Mouse (Mus musculus): ENCODE measurements around the gene Ccdc180.

Ccdc180 gene

DNA sequence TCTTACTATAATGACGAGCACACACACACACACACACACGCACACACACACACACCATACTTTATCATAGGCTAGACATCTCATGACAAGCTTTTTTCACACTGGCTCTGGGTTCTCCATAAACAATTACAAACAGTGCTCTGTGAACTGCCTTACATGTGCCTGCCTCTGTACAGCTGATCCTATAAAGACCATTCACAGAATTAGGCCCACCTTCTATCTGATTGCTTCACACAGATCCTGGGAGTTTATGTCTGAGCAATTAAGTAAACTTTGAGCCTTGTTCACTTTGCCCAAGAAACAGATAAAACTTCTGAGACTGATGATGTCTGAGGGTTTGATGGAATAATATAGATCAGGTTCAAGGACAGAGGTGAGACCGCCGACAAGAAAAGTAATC is 21.8 kb downstream of the Ccdc180 start:
- no peak for DNase-seq

DNA sequence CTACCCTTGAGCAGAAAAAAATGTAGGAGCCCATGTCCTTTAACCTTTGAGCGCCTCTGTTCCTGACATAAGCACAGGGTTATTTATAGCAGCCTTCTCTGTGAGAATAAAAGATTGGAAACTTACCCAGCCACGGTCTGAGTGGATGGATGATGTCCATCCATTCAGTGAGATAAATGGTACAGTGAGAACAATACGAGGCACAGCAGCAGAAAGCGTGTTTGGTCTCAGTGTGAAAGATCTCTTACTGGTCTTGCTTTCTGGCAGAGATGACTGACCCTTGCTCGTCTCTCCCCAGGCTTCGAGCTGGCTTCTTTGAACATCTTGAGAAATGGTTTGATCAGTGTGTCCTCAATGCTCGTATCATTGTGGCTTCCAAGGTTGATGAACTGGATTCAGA is 27.0 kb downstream of the Ccdc180 start:
- DNase-seq = no peak

DNA sequence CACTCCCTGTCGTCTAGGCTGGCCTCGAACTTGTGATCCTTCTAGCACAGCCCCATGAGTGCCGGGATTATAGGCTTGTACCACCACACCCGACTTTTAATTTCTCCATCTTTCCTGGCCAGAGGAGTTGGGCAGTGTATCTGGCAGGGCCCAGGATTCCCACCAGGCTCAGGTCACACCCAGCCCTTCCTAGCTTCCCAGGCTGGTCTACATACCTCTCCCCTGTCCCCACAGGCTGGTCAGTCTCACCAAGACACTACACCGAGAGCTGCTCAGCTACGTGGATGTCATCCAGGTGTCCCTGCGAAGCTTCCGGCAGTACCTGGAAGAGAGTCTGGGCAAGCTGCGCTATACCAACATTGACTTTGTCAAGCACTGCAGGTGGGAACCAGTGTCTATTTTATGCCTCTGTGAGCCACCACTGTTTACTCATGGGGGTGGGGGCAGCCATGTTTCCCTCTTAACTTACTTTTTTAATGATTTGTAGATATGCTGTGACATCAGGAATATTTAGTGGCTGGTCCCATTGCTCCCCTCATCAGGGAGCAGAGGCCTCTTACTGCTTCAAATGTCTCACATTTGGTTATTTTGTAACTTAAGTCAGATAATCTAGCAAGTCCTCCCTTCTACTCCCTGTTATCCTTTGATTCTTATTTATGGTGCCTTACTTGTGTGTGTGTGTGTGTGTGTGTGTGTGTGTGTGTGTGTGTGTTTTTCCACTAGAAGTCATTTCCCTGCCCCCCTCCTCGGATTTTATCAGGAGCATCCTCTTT is 31.7 kb downstream of the Ccdc180 start:
- no peak for DNase-seq

DNA sequence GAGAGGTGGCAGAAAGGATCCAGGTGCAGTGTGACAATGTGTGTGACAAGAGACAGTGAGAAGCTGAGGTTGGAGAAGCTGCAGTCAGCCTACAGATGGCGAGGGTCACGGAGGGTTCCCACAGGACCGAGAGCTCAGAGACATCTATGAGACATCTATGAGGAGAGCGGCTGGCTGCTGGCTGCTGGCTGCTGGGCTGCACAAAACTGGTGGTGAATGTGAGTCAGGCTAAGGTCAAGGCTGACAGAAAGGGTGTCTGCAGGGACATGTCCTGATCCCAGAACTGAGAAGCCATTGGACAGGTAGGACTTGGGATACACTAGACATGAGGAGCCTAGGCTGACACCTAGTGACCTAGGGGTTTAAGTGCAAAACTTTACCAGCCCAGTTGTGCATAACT is 33.9 kb downstream of the Ccdc180 start:
- DNase-seq = no peak

DNA sequence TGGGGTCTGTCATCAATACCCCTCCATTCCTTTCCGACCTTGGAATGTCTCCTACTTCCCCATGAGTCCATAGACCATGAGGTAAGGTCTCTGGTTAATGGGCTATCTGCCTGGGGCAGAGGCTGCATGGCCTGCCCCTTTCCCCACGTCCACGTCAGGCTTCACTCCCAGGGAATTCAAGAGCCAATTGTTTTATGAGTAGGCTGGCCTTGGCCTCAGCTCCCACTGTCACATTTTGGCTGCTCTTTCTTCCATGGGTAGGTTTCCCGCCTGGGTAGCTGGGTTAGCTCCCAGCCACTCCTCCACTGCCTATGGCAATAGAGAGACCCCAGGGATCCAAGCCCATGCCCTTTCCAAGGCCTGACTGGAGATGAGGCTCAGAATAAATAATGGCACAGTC is 38.5 kb downstream of the Ccdc180 start:
- no peak for DNase-seq

DNA sequence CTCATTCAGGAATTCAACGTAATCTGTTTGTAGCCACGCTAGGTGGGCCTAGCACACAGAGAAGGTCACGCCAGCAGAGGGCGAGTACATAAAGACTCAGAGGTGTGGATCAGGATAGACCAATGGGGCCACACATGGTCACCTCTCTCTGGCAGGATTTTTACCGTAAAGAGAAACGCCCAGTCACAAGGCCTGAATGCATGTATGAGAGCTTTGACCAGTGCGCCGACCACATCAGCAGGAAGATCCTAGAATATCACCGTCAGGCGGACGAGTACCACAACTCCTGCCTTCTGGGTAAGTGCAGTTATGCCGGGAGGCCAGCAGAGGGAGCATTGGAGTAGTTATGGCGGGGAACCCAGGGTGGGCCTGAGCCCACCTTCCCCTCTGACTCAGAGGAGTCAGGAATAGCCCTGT is 51.5 kb downstream of the Ccdc180 start:
- peak; percentile 77 for DNase-seq

DNA sequence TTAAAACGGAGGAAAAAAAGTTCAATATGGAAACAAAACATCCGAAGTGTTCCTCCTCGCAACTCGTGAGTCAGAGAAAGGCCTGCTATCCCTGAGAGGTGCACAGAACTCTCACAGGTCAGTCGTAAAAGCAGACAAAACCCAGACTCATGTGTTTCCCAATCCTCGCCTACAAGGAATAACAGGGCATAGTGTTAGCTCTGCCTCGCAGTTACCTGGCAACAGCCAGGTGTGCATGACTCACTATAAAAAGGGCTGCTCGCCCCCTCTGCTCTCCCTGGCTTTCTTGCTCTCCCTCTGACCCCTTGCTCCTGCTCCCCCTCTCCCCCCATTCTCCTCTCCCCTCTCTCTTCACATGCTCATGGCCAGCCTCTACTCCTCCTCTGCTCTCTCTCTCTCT is 57.6 kb downstream of the Ccdc180 start:
- DNase-seq = no peak

DNA sequence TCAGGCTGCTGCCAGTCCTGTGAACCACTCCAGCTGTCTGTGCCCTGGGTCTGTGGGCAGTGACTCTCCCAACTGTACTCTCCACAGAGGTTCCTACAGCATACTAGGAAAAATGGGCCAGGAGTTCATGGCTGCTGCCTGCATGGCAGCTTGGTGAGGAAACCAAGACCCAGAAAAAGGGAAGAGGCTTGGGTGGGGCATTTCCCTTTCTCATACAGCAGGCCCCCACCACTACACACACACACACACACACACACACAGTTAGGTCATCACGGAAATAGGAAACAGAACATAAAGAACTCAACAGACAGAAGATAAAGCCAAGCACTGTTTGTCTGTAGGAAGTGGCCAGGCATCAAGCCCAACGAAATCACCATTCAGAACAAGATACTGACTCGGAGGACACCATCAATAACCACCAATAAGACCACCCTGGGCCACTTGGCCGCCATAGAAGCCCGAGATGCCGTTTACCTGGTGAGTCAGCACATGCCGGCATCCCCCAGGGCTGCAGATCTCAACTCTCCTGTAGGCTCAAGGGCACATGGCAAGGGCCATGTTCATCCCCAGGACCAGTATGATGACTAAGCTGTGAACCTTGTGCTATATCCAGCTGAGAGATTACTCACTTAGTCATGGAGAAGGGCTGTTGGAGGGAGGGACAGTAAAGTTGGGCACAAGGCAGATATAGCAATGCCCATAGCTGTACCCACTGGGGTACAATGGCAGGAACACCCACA is 59.2 kb downstream of the Ccdc180 start:
- no peak for DNase-seq

DNA sequence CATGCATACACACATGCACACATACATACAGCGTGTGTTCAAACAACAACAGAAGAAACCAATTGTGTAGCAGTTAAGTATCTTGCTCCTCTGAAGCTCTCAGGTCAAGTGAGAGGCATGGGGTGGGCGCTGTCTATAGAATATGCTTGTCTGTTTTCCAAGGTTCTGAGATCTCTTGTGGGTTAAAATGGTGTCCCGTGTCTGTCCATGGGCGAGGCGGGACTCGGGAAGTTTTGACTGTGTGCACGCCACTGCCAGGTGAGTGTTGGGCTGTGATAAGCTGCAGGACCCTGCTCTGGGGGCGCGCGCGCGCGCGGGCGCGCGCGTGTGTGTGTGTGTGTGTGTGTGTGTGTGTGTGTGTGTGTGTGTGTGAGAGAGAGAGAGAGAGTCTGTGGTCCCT is 61.7 kb downstream of the Ccdc180 start:
- DNase-seq = no peak

DNA sequence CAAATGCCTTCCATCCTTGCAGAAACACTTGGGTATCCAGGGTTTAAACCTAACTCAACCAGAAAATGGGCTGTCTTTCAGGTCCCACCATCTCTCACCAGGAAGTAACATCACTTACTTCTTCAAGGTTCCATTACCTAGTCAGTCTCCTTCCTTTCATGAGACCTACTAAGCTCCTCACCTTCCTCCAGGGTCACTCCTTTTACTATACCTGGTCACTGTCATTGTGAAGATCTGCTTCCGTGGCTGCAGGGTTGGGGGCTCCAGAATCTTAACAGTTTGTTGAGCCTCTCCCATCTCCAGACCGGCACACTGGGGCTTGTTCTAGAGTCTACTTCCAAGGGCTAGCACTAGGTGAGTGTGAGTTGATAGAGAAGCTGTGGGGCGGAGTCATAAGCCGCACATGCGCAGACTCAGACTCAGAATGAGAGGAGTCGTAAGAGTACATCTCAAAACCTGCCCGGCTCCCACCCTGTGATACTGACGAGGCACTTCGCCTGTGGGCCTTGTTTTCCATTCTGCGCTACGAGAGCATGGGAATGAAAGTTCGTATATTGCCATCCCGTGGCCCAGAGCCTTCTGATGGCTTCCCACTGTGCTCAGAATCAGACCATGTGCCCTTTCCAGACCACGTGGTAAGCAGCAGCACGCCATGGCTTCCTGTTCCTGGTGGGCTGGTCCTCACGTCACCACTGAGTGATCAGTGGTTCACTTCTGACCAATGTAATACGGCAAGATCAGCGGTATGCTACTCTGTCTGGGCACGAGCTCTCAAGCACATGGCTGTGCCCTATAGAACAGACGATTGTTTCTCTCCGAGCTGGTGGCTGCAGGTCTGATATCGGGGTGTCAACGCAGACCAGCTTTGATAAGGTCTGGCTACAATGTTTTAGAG is 63.2 kb downstream of the Ccdc180 start:
- no peak for DNase-seq

DNA sequence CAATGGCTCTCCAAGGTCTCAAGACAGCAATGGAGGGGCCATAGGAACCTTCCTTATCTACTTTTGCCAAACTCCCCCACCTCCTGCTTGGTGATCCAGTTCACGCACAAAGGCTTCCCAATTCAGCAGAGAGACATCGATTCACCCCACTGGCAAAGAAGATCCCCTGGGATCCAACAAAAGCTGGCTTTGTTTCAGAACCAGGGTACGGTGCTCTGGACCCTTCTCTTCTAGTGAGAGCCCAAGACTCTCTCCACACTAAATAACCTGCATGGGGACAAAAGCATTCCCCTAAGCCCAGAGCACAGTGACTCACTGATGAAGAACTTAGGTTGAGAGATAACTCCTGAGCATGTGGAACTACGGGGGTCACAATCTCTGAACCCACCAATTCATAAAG is 65.1 kb downstream of the Ccdc180 start:
- no peak for DNase-seq

DNA sequence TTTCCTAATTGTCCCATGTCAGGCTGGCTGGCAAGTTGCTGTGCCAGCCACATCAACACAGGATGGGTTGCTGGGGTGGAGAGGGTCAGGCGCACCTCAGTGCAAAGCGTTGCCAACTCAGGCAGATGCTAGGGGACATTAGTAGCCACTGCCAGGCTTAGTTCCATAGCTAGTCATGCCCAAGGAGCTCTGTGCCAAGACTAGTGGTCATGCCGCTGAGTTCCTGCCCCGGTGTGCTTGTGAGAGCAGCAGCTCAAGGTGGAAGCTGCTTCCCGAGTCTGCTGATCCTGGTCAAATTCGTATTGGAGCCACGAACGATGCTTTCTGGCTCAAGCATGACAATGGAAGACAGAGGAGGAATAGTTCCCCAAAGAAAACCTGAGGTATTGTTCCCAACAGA is 66.0 kb downstream of the Ccdc180 start:
- no peak for DNase-seq

DNA sequence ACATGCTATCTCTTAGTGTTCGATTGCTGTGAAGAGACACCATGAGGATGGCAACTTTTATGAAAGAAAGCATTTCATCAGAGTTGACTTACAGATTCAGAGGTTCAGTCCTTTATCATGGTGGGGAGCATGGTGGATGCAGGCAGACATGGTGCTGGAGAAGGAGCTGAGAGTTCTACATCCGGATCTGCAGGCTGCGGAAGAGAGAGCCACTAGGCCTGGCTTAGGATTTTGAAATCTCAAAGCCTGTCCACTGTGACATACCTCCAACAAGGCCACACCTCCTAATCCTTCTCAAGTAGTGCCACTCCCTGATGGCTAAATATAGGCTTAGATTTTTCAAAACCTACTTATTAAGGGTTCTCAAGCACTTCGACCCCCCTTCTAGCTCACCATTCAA is 66.6 kb downstream of the Ccdc180 start:
- no peak for DNase-seq

DNA sequence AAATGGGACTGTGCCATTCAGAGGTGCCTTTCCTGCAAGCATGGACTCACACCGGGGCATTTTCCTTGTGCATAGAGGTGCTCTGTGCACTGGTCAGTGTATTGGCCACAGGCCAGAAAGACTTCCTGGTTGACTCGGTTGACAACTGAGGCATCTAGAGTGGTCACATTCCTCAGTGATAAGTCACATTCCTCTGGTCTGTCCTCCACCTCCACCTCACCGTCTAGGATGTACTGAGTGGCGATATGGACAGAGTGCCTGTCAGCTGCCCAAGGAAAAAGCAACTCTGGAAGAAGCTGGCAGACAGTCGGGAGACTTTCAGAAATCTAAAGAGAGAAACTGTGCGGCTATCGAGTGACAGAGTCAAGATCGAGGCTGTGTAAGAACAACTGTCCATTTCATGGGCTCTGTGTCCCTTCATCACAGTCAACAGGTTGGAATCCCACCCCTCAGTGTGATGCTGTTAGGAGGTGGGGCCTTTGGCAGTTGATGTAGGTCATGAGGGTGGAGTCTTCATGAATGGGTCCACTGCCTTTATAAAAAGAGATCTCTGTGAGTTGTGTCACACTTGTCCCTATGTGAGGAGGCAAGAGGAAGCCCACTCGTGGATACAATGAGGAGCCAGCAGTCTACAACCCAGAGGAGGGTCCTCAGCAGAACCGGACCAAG is 74.8 kb downstream of the Ccdc180 start, which contains the start of gene Tdrd7:
TSS of gene Tdrd7 (plus strand) at position 564 of the 669 bp plus-strand sequence.
- DNase-seq = peak; percentile 49

DNA sequence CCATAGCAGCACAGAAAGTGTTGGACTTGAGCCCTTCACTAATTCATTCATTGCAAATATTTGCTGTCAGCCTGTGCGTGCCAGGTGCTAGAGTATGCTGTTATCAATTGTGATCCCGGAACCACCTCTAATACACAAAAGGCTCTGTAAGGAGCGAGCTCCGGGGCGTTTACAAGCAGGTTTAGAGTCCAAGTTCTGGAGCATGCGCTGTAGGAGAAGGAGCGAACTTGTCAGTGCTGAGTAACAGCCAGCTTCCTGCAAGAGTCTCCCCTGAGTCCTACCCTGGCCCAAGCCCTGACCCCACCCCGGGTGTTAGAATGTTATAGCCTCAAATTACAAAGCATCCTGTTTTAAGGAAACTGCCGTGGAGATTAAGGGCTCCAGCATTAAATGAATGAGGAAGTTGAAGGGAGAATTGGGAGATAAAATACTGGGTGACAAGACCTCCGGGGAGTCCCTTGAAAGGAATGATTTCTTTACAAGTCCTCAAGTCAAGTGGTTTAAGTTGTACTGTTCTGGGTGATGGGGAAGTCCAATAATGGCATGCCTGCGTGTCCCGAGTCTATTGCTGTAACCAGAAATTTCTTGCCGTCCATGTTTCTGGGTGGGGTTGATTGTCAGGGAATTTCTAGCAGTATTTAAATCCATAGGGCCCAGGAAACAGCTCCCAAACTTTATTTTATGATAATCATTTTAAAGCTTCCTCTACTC is 75.8 kb downstream of the Ccdc180 start:
- DNase-seq = peak; percentile 19

DNA sequence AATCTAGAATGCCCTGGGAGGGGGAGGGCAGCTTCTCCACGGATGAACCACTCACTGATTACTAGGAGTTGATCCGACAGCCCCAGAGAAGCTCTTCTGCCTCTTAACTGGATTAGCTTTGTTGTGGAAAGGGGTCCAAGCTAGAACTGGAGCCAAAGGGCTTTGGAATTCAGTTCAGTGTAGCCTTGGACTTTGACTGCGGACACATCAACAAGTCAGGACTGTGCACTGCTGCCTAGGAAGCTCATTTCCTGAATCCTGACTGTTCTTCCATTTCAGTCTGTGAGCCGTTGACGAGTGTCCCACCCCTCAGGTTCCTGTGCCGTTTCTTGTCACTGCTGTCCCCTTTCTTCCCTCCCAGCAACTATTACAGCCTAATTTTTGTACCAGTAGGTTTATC is 76.6 kb downstream of the Ccdc180 start:
- peak; percentile 66 for DNase-seq

DNA sequence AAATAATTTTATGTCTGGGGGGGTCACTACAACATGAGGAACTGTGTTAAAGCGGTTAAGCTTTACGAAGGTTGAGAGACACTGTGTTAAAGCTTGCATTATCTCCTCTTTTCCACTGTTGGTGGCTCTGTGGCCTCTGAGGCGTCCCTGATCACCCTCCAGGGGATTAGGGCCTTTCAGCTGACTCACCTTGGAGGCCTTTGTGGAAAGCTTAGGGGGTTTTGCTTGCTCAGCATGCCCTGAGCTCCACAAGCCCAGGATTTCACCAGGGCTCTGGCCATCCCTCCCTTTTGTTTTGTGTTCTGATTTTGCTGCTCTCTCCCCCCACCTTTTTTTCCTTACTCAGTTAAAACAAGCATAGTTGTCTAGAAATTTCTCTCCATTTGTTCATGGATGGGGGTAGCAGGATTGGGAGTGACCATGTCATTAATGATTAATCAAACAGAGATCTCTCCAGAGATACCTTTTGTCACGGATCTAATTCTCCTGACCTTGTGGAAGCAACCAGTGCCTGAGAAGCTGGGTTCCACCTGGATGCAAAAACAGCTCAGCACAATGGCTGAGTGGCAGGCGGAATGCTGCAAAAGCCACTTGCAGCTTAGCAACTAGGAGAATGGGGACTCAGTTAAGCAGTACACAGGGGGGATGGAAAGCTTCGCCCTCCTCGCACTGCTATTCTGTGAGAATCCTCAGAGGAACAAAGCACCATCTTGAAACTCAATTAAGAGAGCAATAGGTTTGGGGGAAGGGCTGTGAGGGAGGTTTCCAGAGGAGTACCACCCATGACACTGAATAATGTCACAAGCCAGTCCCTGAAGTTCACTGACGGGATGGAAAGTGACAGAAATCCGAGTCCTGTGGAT is 77.6 kb downstream of the Ccdc180 start:
- peak; percentile 63 for DNase-seq

DNA sequence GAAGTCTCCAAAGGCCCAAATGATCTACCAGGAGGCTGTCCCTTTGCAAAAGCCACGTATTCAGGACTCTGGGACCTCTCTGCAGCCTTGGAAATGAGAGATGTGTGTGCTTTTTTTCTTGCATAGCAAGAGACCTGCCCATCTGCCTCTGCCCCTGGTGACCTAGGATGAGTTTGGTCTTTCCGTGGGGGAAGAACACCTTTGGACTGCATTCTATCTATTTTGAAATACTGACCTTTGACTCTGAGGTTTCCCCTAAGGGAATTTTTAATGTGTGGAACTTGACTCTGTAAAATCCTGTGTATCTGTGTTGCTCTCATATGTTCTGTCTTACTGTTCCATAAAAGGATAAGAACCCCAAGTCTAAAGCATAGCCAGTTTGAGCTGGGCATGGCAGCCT is 78.9 kb downstream of the Ccdc180 start:
- no peak for DNase-seq

DNA sequence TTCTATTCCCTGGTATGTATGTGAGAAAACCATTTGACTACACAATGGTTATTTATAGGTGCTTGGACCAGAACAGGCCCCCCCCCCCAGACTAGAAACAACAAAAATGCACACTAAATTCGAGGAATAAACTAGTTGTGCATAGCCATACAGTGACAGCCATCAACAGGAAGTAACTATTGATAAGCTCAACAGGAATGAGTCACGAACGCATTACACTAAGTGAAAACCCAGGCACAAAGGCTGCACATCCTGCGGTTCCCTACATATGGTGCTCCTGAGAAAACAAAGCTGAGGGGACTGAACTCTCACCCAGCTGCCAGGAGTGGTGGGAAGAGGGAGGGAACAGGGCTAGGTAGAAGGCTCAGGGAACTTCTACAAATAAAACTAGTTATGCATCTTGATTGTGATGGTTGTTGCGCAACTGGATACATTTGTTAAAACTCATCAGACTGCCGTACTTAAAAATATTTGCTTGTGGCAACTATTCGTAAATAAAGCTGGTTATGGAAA is 80.0 kb downstream of the Ccdc180 start:
- no peak for DNase-seq

DNA sequence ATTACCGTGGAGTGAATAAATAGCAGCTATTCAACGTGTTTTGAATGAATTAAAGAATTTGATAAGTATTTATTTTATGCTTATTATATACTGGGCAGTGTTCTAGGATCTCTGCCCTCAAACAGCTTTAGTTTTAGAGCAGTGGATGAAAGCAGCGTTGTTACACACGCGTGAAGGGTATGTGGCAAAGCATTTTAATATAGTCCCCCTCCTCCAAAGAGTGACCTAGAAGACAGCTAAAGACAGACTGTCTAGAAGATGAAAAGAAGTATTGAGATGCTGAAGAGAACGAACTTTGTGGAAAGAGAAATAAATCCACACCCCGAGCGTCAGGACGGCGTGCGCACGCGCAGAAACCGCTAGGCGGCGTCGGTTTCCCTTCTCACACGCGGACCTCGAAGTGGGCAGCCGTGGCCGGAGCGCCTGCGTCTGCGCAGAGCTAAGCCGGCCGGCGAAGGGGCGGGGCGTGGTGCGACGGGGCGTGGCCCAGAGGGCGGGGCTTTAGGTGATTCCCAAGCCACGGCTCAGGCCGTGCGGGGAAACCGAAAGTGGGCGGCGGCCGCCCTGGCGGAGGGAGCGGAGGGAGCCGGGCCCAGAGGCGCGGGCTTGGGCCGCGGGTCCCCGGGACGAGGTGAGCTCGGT is 81.8 kb downstream of the Ccdc180 start:
- peak; percentile 95 for DNase-seq

Measured in retina, postnatal 1 day (tissue).